Mouse (Mus musculus) Muller cell, postnatal 12 days (primary cell): Measurements from ENCODE around the gene Hist1h3d.
"Not testable (repeated sequence)": the region's sequence is repeated elsewhere in the genome, so short reads cannot be mapped to it uniquely, and the experiment has no call there.

Source experiments
- DNase-seq: peaks from one replicate; pipeline ENCODE4 v3.0.0-alpha.2; 2015; ENCODE audit errors: inconsistent ontology term

Gene Hist1h3d

DNA sequence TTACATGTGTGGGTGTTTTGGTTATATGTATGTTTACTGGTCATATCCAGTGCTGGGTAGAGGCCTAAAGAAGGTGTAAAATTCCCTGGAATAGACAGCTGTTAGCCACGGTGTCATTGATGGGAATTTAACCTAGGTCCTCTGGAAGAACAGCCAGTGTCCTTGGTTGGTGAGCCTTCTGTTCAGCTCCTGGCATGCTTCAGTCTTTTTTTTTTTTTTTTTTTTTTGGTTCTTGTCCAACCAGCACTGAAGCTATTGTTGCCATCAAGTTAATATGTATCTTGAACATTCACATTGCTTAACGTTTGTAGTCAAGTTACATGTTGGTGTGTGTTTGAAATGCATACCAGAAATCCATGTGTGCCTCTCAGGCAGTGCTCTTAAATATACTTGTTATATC lies 11.1 kb upstream of the Hist1h3d start:
- DNase-seq: no peak

GRCm38 (mm10) chr13:23570261-23571021 lies 5.1 kb upstream of the Hist1h3d start:
- not testable (repeated sequence) for DNase-seq

DNA sequence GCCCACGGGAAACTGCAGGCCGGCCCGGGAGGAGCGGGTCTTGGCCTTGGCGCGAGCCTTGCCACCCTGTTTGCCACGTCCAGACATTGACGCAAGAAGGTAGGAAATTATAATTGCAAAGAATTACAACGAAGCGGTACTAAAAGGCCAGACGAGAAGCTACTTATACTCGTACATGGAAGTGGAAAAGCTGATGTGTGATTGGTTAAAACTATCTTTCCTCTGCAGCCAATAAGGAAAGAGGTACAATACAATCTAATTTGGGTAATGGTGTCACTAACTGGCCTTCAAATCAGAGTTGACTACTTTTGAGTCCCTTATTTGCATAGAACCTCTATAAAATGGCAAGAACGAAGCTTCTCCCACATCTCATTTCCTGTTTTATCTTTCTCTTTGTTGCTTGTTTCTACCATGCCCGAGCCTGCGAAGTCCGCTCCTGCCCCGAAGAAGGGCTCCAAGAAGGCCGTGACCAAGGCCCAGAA lies 4.5 kb upstream of the Hist1h3d start, which contains the start of the genes Hist1h2ae and Hist1h2bg:
TSS of gene Hist1h2ae (minus strand) at position 199 of the 482 bp plus-strand sequence.
TSS of gene Hist1h2bg (plus strand) at position 375 of the 482 bp plus-strand sequence.
- DNase-seq: peak; percentile 96

DNA sequence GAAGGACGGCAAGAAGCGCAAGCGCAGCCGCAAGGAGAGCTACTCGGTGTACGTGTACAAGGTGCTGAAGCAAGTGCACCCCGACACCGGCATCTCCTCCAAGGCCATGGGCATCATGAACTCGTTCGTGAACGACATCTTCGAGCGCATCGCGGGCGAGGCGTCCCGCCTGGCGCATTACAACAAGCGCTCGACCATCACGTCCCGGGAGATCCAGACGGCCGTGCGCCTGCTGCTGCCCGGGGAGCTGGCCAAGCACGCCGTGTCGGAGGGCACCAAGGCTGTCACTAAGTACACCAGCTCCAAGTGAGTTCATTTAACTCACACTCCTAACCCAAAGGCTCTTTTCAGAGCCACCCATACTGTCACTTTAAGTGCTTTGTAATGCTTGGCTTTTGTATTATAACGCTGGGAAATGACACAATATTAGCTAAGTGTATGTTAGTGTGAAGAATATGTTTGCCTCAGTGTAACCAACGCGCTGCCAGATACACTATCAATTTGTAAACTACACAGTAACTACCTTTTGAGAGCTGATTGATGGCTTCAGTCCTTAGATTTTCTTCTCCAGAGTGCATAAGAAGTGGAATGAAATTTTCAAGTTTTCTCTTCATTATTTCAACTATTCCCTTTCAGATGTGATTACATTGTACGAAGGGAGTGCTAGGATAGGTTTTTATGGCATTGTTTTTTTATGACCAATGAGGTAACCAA lies 3.9 kb upstream of the Hist1h3d start:
- not testable (repeated sequence) for DNase-seq

- DNase-seq: no peak
These were observed 3.1 kb upstream of the Hist1h3d start for GRCm38 (mm10) chr13:23572218-23573033.

DNA sequence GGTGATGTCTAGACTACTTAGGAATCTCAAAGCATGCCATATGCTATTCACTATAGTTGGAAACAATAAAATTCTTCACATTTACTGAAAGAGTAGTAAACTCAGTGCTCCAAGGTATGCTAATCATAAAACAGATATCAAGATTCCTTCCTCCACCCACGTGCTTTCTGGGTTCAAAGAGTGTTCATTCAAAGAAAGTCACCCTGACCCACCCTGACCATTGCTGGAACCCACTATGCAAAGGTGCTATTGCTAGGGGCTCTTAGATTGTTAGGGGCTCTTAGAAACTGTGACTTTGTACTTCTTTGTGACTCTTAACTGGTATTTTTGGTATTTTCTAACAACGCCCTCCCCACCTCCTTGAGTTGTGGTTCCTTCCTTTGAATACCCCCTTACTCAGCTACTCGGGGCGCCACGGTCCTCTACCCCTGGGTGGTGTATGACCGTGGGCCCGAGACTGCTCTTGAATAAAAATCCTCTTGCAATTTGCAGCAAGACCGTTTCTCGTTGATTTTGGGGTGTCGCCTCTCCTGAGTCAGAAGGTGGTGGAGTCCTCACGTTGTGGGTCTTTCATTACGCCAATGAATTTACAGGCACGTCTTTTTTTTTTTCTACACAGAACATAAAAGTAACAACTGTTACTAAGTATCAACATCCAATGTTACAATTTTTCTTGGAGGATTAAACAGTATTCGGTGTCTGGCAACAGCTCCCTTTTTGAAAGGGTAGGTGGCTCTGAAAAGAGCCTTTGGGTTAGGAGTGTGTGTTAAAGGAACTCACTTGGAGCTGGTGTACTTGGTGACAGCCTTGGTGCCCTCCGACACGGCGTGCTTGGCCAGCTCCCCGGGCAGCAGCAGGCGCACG lies 2.3 kb upstream of the Hist1h3d start:
- not testable (repeated sequence) for DNase-seq

DNA sequence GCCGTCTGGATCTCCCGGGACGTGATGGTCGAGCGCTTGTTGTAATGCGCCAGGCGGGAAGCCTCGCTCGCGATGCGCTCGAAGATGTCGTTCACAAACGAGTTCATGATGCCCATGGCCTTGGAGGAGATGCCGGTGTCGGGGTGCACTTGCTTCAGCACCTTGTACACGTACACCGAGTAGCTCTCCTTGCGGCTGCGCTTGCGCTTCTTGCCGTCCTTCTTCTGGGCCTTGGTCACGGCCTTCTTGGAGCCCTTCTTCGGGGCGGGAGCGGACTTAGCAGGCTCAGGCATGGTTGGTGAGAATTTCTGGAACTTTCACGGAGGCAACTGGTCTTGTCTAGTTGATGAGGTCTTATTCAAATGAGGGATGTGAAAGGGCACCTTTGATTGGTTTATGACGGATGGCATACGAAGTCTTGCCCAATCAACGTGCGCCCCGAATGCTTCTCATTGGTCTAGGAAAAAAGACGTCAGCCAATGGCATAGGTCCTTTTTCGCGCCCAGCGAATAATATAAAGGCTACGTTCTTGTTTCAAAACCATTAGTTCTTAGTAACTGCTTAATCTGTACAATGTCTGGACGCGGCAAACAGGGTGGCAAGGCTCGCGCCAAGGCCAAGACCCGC lies 1.6 kb upstream of the Hist1h3d start, which contains the start of the genes Hist1h2bf and Hist1h2ad:
TSS of gene Hist1h2bf (minus strand) at position 299 of the 627 bp plus-strand sequence.
TSS of gene Hist1h2ad (plus strand) at position 484 of the 627 bp plus-strand sequence.
- peak; percentile 98 for DNase-seq

DNA sequence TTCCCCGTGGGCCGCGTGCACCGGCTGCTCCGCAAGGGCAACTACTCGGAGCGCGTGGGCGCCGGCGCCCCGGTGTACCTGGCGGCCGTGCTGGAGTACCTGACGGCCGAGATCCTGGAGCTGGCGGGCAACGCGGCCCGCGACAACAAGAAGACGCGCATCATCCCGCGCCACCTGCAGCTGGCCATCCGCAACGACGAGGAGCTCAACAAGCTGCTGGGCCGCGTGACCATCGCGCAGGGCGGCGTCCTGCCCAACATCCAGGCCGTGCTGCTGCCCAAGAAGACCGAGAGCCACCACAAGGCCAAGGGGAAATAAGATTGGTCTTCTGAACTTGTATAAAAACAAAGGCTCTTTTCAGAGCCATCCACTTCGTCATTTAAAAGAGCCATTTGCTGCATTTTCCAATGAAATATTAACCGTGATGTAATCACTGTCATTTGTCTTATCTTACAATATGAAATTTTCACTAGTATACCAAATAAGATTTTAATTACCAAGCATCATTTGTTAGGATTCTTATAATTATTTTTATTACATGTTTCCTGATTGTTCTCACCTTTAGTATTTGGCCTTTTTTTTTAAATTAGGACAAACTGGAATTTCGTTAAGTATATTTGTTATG lies 905 bp upstream of the Hist1h3d start:
- not testable (repeated sequence) for DNase-seq

GRCm38 (mm10) chr13:23575864-23576313 lies 326 bp downstream of the Hist1h3d start:
- not testable (repeated sequence) for DNase-seq

DNA sequence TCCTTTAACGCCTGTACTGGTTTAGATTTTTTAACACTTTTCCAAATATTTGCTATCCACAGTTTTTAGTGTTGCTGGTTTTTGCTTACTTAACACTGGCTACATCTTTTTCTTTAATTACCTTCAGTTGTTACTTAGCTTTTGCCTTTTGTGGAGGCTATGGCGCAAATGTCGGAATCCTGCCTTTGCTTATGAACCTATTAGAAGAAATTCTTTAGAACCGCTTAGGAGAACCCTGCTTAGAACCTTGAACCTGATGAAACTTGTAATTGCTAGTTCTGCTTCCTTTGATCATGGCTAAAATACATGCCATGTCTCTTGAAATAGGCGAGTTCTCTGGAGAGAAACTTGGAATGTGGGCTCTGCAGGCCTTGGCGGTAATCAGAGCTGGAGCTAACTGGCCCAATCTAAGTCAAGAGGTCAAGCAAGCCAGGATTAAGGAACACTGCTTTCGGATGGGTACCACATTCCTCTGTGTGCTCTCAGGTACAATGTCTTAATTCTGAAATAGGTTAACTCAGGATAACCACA lies 853 bp downstream of the Hist1h3d start:
- no peak for DNase-seq

DNA sequence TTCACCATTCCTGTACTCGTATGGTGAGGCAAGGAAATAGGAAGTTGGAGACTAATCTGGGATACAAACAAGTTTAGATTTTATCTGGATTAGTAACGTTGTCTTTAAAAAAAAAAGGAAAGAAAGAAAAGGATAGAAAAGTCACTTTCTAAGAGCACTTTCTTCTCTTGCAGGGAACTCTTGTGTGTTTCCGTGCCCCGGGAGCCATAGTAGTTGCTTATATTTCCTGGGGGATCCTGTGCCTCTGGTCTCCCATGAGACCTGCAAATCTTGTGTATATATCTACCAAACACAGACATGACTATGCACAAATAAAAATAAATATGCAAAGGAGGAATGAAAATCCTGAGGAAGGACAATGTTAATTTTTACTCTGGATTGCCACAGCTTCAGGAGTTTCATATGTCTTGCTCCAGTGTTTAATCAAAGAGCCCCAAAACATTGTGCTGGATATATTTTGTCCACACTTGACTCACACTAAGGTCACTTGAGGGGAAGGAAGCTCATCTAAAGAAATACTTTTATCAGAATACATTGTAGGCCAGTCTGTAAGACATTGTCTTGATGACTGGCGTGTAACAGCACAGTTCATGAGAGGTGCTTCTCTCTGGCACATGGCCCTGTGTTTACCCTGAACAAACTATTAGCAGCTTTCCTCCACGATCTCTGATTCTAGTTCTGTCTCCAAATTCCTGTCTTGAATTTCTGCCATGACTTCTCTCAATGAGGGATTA lies 1.5 kb downstream of the Hist1h3d start:
- no peak for DNase-seq

- no peak for DNase-seq
These were observed 2.3 kb downstream of the Hist1h3d start for GRCm38 (mm10) chr13:23577835-23578234.

GRCm38 (mm10) chr13:23581408-23582218 lies 6.0 kb downstream of the Hist1h3d start, which contains the start of gene Hist1h4d:
Hist1h4d (plus strand) TSS chr13:23581598.
- peak; percentile 96 for DNase-seq

- DNase-seq: no peak
These were observed 6.9 kb downstream of the Hist1h3d start for GRCm38 (mm10) chr13:23582219-23583056.

DNA sequence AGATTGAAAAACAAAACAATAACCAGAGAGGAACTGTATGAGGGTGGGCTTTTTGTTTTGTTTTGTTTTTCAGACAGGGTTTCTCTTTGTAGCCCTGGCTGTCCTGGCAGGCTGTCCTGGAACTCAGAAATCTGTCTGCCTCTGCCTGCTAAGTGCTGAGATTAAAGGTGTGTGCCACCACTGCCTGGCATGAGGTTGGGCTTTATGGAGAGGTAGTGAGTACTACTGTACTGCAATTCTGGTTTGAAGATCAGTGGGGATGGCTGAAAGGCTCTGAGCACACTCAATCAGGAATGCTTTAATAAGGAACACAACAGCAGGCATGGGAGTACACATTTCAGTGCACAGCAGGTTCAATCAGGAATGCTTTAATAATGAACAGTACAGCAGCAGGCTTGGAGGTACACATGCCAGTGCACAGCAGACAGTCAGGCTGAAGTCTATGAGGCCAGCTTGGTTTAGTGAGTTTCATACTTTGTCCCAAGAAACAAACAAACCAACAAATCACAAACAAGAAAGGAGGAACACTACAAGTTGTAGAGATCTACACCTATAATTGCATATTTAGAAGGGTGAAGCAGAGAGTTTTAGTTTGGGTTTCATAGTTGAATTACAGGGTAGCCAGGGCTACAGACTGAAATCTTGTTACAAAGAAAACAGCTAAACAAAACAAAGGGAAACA lies 8.0 kb downstream of the Hist1h3d start:
- no peak for DNase-seq

GRCm38 (mm10) chr13:23584331-23584730 lies 8.8 kb downstream of the Hist1h3d start:
- no peak for DNase-seq
